Mouse (Mus musculus) limb, embryonic 14.5 days (tissue): ENCODE measurements around the gene Scfd2. TPM values are rescaled to one million over a fixed set of nuclear protein-coding genes. Genes with fewer than 3 reads are reported as not detected.

Experiments
- ATAC-seq: fragments of 200-750 bp; cut with Nextera tagmentation; 2 replicates; pipeline ENCODE4 v1.8.0; 2017; ENCODE audit warnings: low read depth, moderate number of reproducible peaks, moderate TSS enrichment; ENCODE audit not compliant: low FRiP score
- DNase-seq: peaks from one replicate; pipeline ENCODE4 v3.0.0-alpha.2; 2015; ENCODE audit warnings: low spot score
- H3K27ac ChIP-seq: fragments of 300-500 bp; sonication (generic); replicated peaks from 2 replicates; pipeline ENCODE4 v1.5.1; 2014; ENCODE audit warnings: low read depth, mild to moderate bottlenecking, low read length, moderate library complexity, mixed read lengths
- H3K27me3 ChIP-seq: fragments of 300-500 bp; sonication (generic); 2 replicates; pipeline ENCODE4 v1.6.1; 2014; ENCODE audit warnings: low read length, mixed read lengths; ENCODE audit not compliant: control insufficient read depth, insufficient read depth
- H3K36me3 ChIP-seq: fragments of 300-500 bp; sonication (generic); 2 replicates; pipeline ENCODE4 v1.6.1; 2014; ENCODE audit warnings: mild to moderate bottlenecking, low read length, moderate library complexity, mixed read lengths; ENCODE audit not compliant: control insufficient read depth, insufficient read depth
- H3K4me1 ChIP-seq: fragments of 300-500 bp; sonication (generic); 2 replicates; pipeline ENCODE4 v1.6.1; 2014; ENCODE audit warnings: antibody characterized with exemption, low read length, mixed read lengths; ENCODE audit not compliant: control insufficient read depth, insufficient read depth
- H3K4me2 ChIP-seq: fragments of 300-500 bp; sonication (generic); replicated peaks from 2 replicates; pipeline ENCODE4 v1.6.1; 2014; ENCODE audit warnings: low read depth, mild to moderate bottlenecking, low read length, moderate library complexity; ENCODE audit not compliant: severe bottlenecking
- H3K4me3 ChIP-seq: fragments of 300-500 bp; sonication (generic); replicated peaks from 2 replicates; pipeline ENCODE4 v1.5.1; 2014; ENCODE audit warnings: low read length
- H3K9ac ChIP-seq: fragments of 300-500 bp; sonication (generic); 2 replicates; pipeline ENCODE4 v1.6.1; 2014; ENCODE audit warnings: mild to moderate bottlenecking, low read depth, low read length, moderate library complexity; ENCODE audit not compliant: severe bottlenecking
- H3K9me3 ChIP-seq: fragments of 300-500 bp; sonication (generic); 2 replicates; pipeline ENCODE4 v1.6.1; 2016; ENCODE audit warnings: low read length; ENCODE audit not compliant: control insufficient read depth
- POLR2A ChIP-seq: fragments of 200-500 bp; IDR thresholded peaks from 2 replicates; pipeline ENCODE4 v1.8.0; 2012; ENCODE audit warnings: inconsistent platforms, mild to moderate bottlenecking, moderate library complexity, borderline replicate concordance; ENCODE audit not compliant: insufficient read depth, insufficient read length; ENCODE audit errors: extremely low read depth
- WGBS: fragments of 180-500 bp; shearing (Covaris S2); extraction: QIAGEN DNeasy Blood & Tissue Kit; methylation state at CpG from one replicate; pipeline ENCODE4 v1.1.7; 2014; 5-methylcytosine and 5-hydroxymethylcytosine counted together
- polyA plus RNA-seq, 2 experiments: library from polyadenylated mRNA; depleted of rRNA in 1 of 2; stranded (reverse) in 1 of 2; unstranded in 1 of 2; fragments of >200 nt; fragmentation: Nextera tagmentation in 1 of 2; extraction: Ambion mirVana in 1 of 2; gene quantifications; 2 replicates each; pipeline versions ENCODE4 v1.2.1 to v1.2.3; 2012 to 2014

The Scfd2 gene
- polyA plus RNA-seq, 2 experiments: 9.6 to 16.2 TPM

GRCm38 (mm10) chr5:74158929-74159632 lies 372.5 kb downstream of the Scfd2 start:
- DNase-seq: no peak
- H3K9me3 ChIP-seq: peaks cover 5% of the 10 kb centered on the region; the same call in 1 of the 2 replicates
- H3K36me3 ChIP-seq: no peaks in the 10 kb centered on the region
- H3K4me1 ChIP-seq: peaks cover 48% of the 10 kb centered on the region
- no peak overlapping the region for H3K4me3 ChIP-seq
- WGBS: 38% methylated on average over 6 of the region's 6 CpGs
- no peaks in the 10 kb centered on the region for H3K27me3 ChIP-seq
- 0 out of 2 replicates have a peak, but pooled peaks have one; percentile 10 for ATAC-seq
- no peak overlapping the region for H3K9ac ChIP-seq
- H3K4me2 ChIP-seq: no peak overlapping the region
- TF ChIP-seq POLR2A: no peak
- peak overlapping the region; percentile 70 for H3K27ac ChIP-seq

- no peak overlapping the region for H3K27ac ChIP-seq
- TF ChIP-seq POLR2A: no peak
- H3K9ac ChIP-seq: no peak overlapping the region
- no peaks in the 10 kb centered on the region for H3K27me3 ChIP-seq
- peaks cover 5% of the 10 kb centered on the region; the same call in 1 of the 2 replicates for H3K9me3 ChIP-seq
- H3K4me3 ChIP-seq: no peak overlapping the region
- peaks cover 35% of the 10 kb centered on the region for H3K4me1 ChIP-seq
- ATAC-seq (peak; percentile 45; the same call in 1 of the 2 replicates), DNase-seq (no peak)
- 28% methylated on average over 6 of the region's 7 CpGs for WGBS
- H3K36me3 ChIP-seq: no peaks in the 10 kb centered on the region
- no peak overlapping the region for H3K4me2 ChIP-seq
Observed at GRCm38 (mm10) chr5:74155860-74156351, 375.7 kb downstream of the Scfd2 start.

Other genes with a start within 250 kb of the Scfd2 start
- gene Fip1l1, start 3.7 kb upstream of the Scfd2 start, polyA plus RNA-seq (2012; rRNA removed): 82.0 and 92.0 TPM in 2 replicates
- 69.7 and 81.0 TPM in 2 replicates for gene Fip1l1, start 3.7 kb upstream of the Scfd2 start, polyA plus RNA-seq (2014; fragmentation: Nextera tagmentation; extraction: Ambion mirVana)
- 1.0 and 1.1 TPM in 2 replicates for gene Lnx1, start 171.2 kb upstream of the Scfd2 start, polyA plus RNA-seq (2012; rRNA removed)
- 0.92 and 1.2 TPM in 2 replicates for gene Lnx1, start 171.2 kb upstream of the Scfd2 start, polyA plus RNA-seq (2014; fragmentation: Nextera tagmentation; extraction: Ambion mirVana)